Mouse (Mus musculus) kidney, adult 2 months (tissue): ENCODE results near the gene 2900011O08Rik.

Source experiments
- CTCF ChIP-seq: fragments of 200-500 bp; conservative IDR thresholded peaks from 2 replicates; pipeline ENCODE4 v1.5.1; 2011; ENCODE audit warnings: low read depth, mild to moderate bottlenecking, control low read depth, low read length, moderate library complexity, mixed read lengths; ENCODE audit not compliant: insufficient read depth, insufficient read length
- POLR2A ChIP-seq: fragments of 200-500 bp; IDR thresholded peaks from one replicate; pipeline ENCODE4 v1.6.1; 2011; ENCODE audit warnings: low read depth, low read length, control low read depth

GRCm38 (mm10) chr16:14143298-14143697 lies 156.9 kb downstream of the 2900011O08Rik start:
- TF ChIP-seq CTCF (no peak), POLR2A (no peak)
